Mouse (Mus musculus) urinary bladder, postnatal 4 days (tissue): ENCODE results near the gene Gm49711.
"Not testable (repeated sequence)": the region's sequence is repeated elsewhere in the genome, so short reads cannot be mapped to it uniquely, and the experiment has no call there.

ENCODE experiments used
- DNase-seq, 2 experiments: peaks; one replicate each; pipeline ENCODE4 v3.0.0; 2021 to 2022; ENCODE audit warnings: low spot score in 2 of 2

Gene Gm49711

DNA sequence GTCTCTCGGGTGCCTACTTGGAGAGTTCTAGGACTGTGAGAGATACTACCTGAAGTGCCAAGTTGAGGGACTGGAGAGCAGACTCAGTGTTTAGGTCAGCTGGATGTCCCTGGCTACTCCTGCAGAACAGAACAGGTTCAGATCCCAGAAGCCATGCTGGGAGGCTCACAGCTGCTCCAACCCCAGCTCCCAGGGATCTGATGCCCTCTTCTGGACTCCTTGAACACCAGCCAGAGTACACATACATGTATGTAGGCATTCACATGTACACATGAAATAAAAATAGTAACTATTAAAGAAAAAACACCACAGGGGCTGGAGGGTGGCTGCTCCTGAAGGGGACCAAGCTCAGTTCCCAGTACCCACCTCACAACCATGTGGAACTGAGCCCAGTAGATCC lies 119.6 kb downstream of the Gm49711 start:
- no peak for DNase-seq

- DNase-seq: no peak
These were observed 121.2 kb downstream of the Gm49711 start for GRCm38 (mm10) chr16:92179306-92179705.

GRCm38 (mm10) chr16:92183477-92183876 lies 125.4 kb downstream of the Gm49711 start:
- DNase-seq: no peak

DNA sequence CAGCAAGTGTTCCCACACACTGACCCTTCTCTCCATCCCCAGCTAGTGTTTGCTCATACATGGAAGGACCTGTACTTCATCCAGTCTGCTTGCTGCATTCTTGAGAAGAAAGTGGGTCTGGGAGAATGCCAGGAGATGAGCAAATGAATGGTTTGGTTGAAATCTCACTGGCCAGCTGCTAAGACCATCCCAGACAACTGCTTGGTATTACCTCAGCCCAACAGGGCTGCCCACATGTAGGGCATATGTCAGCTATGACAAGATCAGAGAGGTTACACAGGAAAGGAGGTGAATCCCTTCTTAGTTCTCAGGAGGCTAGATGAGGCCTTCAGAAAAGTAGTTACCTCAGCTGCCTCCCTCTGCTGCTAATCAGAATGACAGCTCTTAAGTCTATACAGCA lies 132.5 kb downstream of the Gm49711 start:
- no peak for DNase-seq

- DNase-seq: no peak
These were observed 137.0 kb downstream of the Gm49711 start for GRCm38 (mm10) chr16:92195094-92195493.

DNA sequence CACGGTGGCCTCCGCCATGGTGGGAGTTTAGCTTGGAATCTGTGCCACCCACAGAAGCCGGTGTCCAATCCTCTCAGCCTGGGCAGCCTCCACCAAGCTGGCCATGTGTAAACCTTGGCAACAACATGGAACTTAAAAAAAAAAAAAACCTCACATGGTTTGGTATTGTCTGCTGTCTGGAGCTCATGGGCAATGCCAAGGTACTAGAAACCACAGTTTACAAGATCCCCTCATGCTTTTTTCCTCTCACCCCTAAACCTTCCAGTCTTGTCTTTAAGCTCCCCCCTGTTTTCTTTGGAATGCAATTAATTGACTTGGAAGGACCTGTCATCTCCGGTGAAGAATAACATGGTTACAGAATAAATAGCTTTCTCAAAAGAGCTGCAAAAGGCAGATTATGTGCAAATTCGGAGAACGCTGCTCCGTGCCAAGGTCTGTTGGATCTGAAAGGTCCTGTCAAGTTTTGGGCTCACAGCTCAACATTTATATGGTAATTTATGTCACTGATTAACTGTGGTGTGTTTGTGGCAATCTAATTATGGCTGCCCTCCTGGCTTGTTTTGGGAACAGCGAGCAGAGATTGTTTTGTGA lies 138.7 kb downstream of the Gm49711 start:
- no peak for DNase-seq

DNA sequence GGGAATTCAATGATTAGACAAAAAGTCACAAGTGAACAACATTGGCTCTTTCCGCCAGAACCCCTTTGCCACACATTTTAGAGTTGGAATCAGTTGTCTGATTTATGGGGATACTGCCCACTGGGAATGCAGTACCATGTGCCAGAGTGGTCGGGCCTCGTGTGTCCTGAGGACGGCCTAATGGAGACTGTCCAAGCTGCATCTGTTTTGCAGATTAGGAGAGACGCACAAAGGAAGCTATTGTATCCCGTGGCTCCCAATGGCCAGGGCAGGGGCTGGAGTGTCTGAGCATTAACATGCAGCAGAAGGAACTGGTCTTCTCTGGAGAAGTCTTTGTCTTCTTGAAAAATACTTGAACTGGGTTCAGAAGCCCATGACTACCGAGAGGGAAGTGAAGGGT lies 142.5 kb downstream of the Gm49711 start:
- no peak for DNase-seq

GRCm38 (mm10) chr16:92203599-92203998 lies 145.5 kb downstream of the Gm49711 start:
- DNase-seq: no peak

- DNase-seq: no peak
These were observed 151.2 kb downstream of the Gm49711 start for GRCm38 (mm10) chr16:92209291-92209781.

GRCm38 (mm10) chr16:92210316-92210715 lies 152.2 kb downstream of the Gm49711 start:
- DNase-seq: not testable (repeated sequence)

GRCm38 (mm10) chr16:92213911-92214310 lies 155.8 kb downstream of the Gm49711 start:
- DNase-seq: not testable (repeated sequence)

DNA sequence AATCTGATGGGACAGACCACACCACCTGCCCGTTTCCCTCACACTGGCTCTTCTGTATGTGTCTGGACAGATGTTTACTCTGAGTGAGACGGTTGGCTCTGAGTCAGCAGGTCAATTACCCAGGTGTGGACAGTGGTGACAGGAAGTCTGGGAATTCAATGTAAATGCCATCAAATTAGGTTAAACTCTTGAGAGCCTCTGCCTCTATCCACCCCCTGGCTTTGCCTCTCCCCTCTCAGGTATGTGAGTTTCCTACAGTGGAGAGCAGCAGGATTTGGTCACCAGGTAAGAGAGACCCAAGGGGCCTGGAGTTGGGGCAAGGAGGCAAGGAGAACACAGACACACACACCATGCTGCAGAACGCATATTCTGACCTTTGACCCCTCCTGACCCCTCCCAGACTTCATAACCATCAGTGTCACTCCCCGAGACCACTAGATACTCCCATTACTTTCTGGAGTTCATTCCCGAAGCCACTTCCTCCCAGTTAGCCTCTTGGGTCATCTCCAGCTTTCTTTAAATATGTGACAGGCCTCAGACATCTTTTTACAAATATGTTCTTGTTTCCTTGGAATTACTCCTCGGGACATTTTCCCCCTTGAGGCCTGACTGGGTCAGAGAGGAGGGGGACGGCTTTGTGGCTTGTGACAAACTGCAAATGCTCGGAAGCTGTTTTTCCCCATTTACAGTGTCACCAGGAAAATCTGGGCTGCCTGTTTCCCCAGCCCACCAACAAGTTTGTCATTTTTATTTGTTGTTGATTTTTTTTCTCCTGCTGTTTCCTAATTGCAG lies 157.7 kb downstream of the Gm49711 start:
- no peak for DNase-seq

GRCm38 (mm10) chr16:92220754-92221153 lies 162.6 kb downstream of the Gm49711 start:
- DNase-seq: no peak

- no peak for DNase-seq
These were observed 170.3 kb downstream of the Gm49711 start for GRCm38 (mm10) chr16:92228332-92228919.

- DNase-seq: no peak
These were observed 172.4 kb downstream of the Gm49711 start for GRCm38 (mm10) chr16:92230476-92230931.

DNA sequence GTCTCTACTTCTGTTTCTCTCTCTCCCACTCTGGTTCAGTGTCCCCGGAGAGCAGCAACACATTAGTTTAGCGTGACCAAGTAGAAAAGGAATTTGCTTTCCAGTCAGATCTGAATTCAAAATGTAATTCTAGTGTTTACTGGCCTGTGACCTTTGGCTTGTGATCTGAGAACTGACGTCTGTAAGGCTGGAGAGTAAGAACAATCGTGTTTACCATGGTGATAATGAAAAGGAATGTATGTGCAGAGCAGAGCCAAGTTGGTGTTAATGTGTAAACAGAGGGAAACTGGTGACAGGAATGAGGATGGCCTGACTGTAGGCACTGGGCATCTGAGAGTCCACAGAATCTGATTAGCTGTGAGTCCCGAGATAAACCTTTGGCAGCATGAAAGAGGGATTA lies 176.4 kb downstream of the Gm49711 start:
- DNase-seq: no peak

GRCm38 (mm10) chr16:92235222-92235621 lies 177.1 kb downstream of the Gm49711 start:
- no peak for DNase-seq
